Mouse (Mus musculus) MEL (cell line): ENCODE measurements around the gene Echs1. TPM values are rescaled to one million over a fixed set of nuclear protein-coding genes. Genes with fewer than 3 reads are reported as not detected.

Experiments
- DNase-seq: peaks from one replicate; pipeline ENCODE4 v3.0.0; 2011; ENCODE audit warnings: low read depth, low spot score
- H3K27ac ChIP-seq: 2 replicates; pipeline ENCODE4 v1.5.1; 2012; ENCODE audit warnings: low read depth, mild to moderate bottlenecking, control low read depth, low read length, moderate library complexity; ENCODE audit not compliant: control insufficient read depth
- H3K27me3 ChIP-seq, 2 experiments: fragments of 150-350 bp in 1 of 2; sonication (generic) in 1 of 2; 2 replicates each; pipeline ENCODE4 v1.6.1; 2012; ENCODE audit warnings: low read length in 2 of 2, mild to moderate bottlenecking in 2 of 2, improper control_type of control experiment in 1 of 2, moderate library complexity in 1 of 2; ENCODE audit not compliant: insufficient read depth in 2 of 2, control insufficient read depth in 1 of 2
- H3K36me3 ChIP-seq, 2 experiments: 2 replicates each; pipeline ENCODE4 v1.6.1; 2012 to 2014; ENCODE audit warnings: low read length in 2 of 2, improper control_type of control experiment in 1 of 2, inconsistent platforms in 1 of 2, mild to moderate bottlenecking in 1 of 2; ENCODE audit not compliant: insufficient read depth in 2 of 2, control insufficient read depth in 1 of 2
- H3K4me1 ChIP-seq, 2 experiments: fragments of 150-350 bp in 1 of 2; sonication (generic) in 1 of 2; 2 replicates each; pipeline ENCODE4 v1.6.1; 2012; ENCODE audit warnings: low read length in 2 of 2, improper control_type of control experiment in 1 of 2, mild to moderate bottlenecking in 1 of 2; ENCODE audit not compliant: insufficient read depth in 2 of 2, control insufficient read depth in 1 of 2
- H3K4me3 ChIP-seq, 2 experiments: fragments of 150-350 bp in 1 of 2; sonication (generic) in 1 of 2; 2 replicates each; pipeline ENCODE4 v1.5.1; 2012; ENCODE audit warnings: low read depth in 2 of 2, low read length in 2 of 2, mild to moderate bottlenecking in 2 of 2, moderate library complexity in 2 of 2, control low read depth in 1 of 2, improper control_type of control experiment in 1 of 2; ENCODE audit not compliant: control insufficient read depth in 1 of 2, insufficient read depth in 1 of 2
- H3K79me2 ChIP-seq: 2 replicates; pipeline ENCODE4 v1.6.1; 2012; ENCODE audit warnings: mild to moderate bottlenecking, low read length, moderate library complexity; ENCODE audit not compliant: control insufficient read depth, poor library complexity, insufficient read depth
- H3K9ac ChIP-seq: 2 replicates; pipeline ENCODE4 v1.6.1; 2012; ENCODE audit warnings: low read depth, mild to moderate bottlenecking, control low read depth, low read length, moderate library complexity; ENCODE audit not compliant: control insufficient read depth, poor library complexity, severe bottlenecking
- H3K9me3 ChIP-seq: fragments of 150-350 bp; sonication (generic); replicated peaks from 2 replicates; pipeline ENCODE4 v1.6.1; 2012; ENCODE audit warnings: mild to moderate bottlenecking, low read length, improper control_type of control experiment, moderate library complexity; ENCODE audit not compliant: insufficient read depth
- BHLHE40 ChIP-seq: IDR thresholded peaks from 2 replicates; pipeline ENCODE4 v1.6.1; 2012; ENCODE audit warnings: low read depth, mild to moderate bottlenecking, inconsistent platforms, low read length, improper control_type of control experiment, borderline replicate concordance
- CHD1 ChIP-seq: IDR thresholded peaks from 2 replicates; pipeline ENCODE4 v1.6.1; 2012; ENCODE audit warnings: low read depth, mild to moderate bottlenecking, inconsistent platforms, low read length, improper control_type of control experiment
- E2F4 ChIP-seq: IDR thresholded peaks from 2 replicates; pipeline ENCODE4 v1.6.1; 2011; ENCODE audit warnings: low read depth, low read length, improper control_type of control experiment, borderline replicate concordance
- EP300 ChIP-seq, 2 experiments: IDR thresholded peaks; 2 replicates each; pipeline ENCODE4 v1.6.1; 2011; ENCODE audit warnings: improper control_type of control experiment in 2 of 2, low read length in 2 of 2, low read depth in 1 of 2, mild to moderate bottlenecking in 1 of 2
- MAFK ChIP-seq: IDR thresholded peaks from 2 replicates; pipeline ENCODE4 v1.6.1; 2011; ENCODE audit warnings: low read depth, mild to moderate bottlenecking, low read length, improper control_type of control experiment, borderline replicate concordance
- MAX ChIP-seq: IDR thresholded peaks from 2 replicates; pipeline ENCODE4 v1.6.1; 2011; ENCODE audit warnings: low read length, improper control_type of control experiment
- MXI1 ChIP-seq: IDR thresholded peaks from 2 replicates; pipeline ENCODE4 v1.6.1; 2011; ENCODE audit warnings: mild to moderate bottlenecking, low read depth, low read length, improper control_type of control experiment
- MYB ChIP-seq: IDR thresholded peaks from 2 replicates; pipeline ENCODE4 v1.6.1; 2011; ENCODE audit warnings: mild to moderate bottlenecking, low read depth, low read length, improper control_type of control experiment
- NRF1 ChIP-seq: IDR thresholded peaks from 2 replicates; pipeline ENCODE4 v1.6.1; 2014; ENCODE audit warnings: low read depth, mild to moderate bottlenecking, inconsistent platforms, low read length, improper control_type of control experiment, moderate library complexity; ENCODE audit not compliant: poor library complexity, insufficient read depth, severe bottlenecking
- POLR2A ChIP-seq, 2 experiments: IDR thresholded peaks; 2 replicates each; pipeline ENCODE4 v1.6.1; 2011 to 2012; ENCODE audit warnings: low read length in 2 of 2, mild to moderate bottlenecking in 2 of 2, control low read depth in 1 of 2, improper control_type of control experiment in 1 of 2, low read depth in 1 of 2, moderate library complexity in 1 of 2; ENCODE audit not compliant: control insufficient read depth in 1 of 2, insufficient read depth in 1 of 2, poor library complexity in 1 of 2
- POLR2AphosphoS5 ChIP-seq: IDR thresholded peaks from 2 replicates; pipeline ENCODE4 v1.6.1; 2012; ENCODE audit warnings: low read depth, borderline replicate concordance, mild to moderate bottlenecking, inconsistent platforms, low read length, moderate library complexity, mixed read lengths
- RAD21 ChIP-seq: IDR thresholded peaks from 2 replicates; pipeline ENCODE4 v1.6.1; 2011; ENCODE audit warnings: mild to moderate bottlenecking, low read depth, low read length, improper control_type of control experiment
- TAL1 ChIP-seq: IDR thresholded peaks from 2 replicates; pipeline ENCODE4 v1.6.1; 2012; ENCODE audit warnings: mild to moderate bottlenecking, inconsistent platforms, low read length, moderate library complexity, mixed read lengths
- TCF12 ChIP-seq: IDR thresholded peaks from 2 replicates; pipeline ENCODE4 v1.6.1; 2014; ENCODE audit warnings: low read depth, mild to moderate bottlenecking, inconsistent platforms, low read length, improper control_type of control experiment, moderate library complexity
- USF2 ChIP-seq, 2 experiments: IDR thresholded peaks; 2 replicates each; pipeline ENCODE4 v1.6.1; 2011 to 2012; ENCODE audit warnings: improper control_type of control experiment in 2 of 2, low read length in 2 of 2, borderline replicate concordance in 1 of 2, inconsistent platforms in 1 of 2, low read depth in 1 of 2, mild to moderate bottlenecking in 1 of 2; ENCODE audit not compliant: insufficient read depth in 1 of 2
- ZC3H11A ChIP-seq: IDR thresholded peaks from 2 replicates; pipeline ENCODE4 v1.6.1; 2012; ENCODE audit warnings: low read depth, mild to moderate bottlenecking, inconsistent platforms, low read length, improper control_type of control experiment
- ZKSCAN1 ChIP-seq: IDR thresholded peaks from 2 replicates; pipeline ENCODE4 v1.6.1; 2012; ENCODE audit warnings: low read depth, mild to moderate bottlenecking, inconsistent platforms, low read length, improper control_type of control experiment, moderate library complexity
- ZNF384 ChIP-seq: IDR thresholded peaks from 2 replicates; pipeline ENCODE4 v1.6.1; 2012; ENCODE audit warnings: low read depth, mild to moderate bottlenecking, inconsistent platforms, low read length, improper control_type of control experiment
- polyA plus RNA-seq, 2 experiments: library from polyadenylated mRNA; stranded (reverse) in 1 of 2; unstranded in 1 of 2; fragments of >175 nt in 1 of 2; fragments of >200 nt in 1 of 2; gene quantifications; 2 replicates each; pipeline versions ENCODE4 v1.2.1 to v1.2.4; 2012; ENCODE audit warnings: low replicate concordance in 2 of 2, low read depth in 1 of 2; ENCODE audit not compliant: insufficient read length in 2 of 2, insufficient read depth in 1 of 2, missing spikeins in 1 of 2
- total RNA-seq: library from RNA; depleted of rRNA; stranded (reverse); fragments of 300-350 nt; gene quantifications from 2 replicates; pipeline ENCODE4 v1.2.3, GENCODE M21; 2012

Gene Echs1
- total and polyA plus RNA-seq, 3 experiments = 22.8 to 47.7 TPM; not detected in 1

DNA sequence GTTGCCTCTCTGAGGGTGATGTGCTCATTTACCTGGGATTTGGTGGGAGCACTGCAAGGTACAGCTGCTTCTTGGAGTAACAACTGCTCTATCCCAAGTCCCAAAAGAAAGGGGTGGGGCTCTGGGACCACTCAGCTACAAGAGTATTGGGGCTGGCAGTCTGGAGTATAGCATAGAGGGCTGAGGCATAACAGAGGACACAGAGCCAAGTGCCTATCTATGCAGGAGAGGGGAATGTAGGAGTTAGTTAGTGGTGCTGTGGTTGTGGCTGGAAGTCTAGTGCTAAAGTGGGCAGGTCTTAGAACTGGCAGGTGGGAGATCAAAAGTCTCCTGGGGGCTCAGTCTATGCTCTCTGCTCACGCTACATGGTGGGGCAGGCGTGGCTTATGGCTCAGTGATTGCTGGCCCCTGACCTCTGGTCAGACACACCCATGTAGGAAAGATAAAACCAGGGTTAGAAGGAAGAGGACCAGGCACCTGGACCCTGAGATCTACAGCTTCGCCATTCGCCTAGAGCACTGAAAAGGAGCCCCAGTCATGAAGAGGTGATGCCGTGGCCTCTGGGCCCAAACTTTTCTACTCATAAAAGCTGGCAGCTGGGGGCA is 23.2 kb downstream of the Echs1 start, which contains the start of gene Prap1:
Gene Prap1 (plus strand): TSS at position 472 of the 605 bp plus-strand sequence.
- Histone ChIP-seq H3K4me3 (no peak within 1 kb of the TSS), H3K27me3 (no peaks in the 10 kb centered on the region), H3K36me3 (no peaks in the 10 kb centered on the region), H3K4me1 (peaks cover 0 to under 1% of the 10 kb centered on the region in 2 experiments; a peak in 2 of 4 replicates)
- TF ChIP-seq RAD21 (no peak), POLR2AphosphoS5 (no peak), BHLHE40 (no peak), ZC3H11A (no peak), EP300 (IDR thresholded peaks at IDR 0.05; ENCODE audit: low read depth in 1 of 2, low read length in 2 of 2) (no peak), TCF12 (no peak), CHD1 (no peak), USF2 (IDR thresholded peaks at IDR 0.05; ENCODE audit: borderline replicate concordance in 1 of 2, insufficient read depth in 1 of 2, low read depth in 1 of 2, low read length in 2 of 2) (no peak)
- TF ChIP-seq, all 39 proteins: peak for 0
- no peaks in the 10 kb centered on the region for H3K9me3 ChIP-seq
- no peak within 1 kb of the TSS for H3K27ac ChIP-seq
- no peak for DNase-seq
- H3K79me2 ChIP-seq = no peaks in the 10 kb centered on the region
- H3K9ac ChIP-seq = no peak within 1 kb of the TSS

GRCm38 (mm10) chr7:140090601-140091000 is 25.7 kb downstream of the Echs1 start:
- Histone ChIP-seq H3K79me2 (no peaks in the 10 kb centered on the region), H3K9me3 (no peaks in the 10 kb centered on the region), H3K27ac (no peak overlapping the region), H3K4me1 (no peaks in the 10 kb centered on the region), H3K9ac (no peak overlapping the region), H3K27me3 (0 out of 4 replicates have a peak, but pooled peaks cover 0 to 1% of the 10 kb centered on the region in 2 experiments), H3K4me3 (no peak overlapping the region), H3K36me3 (no peaks in the 10 kb centered on the region)
- DNase-seq = no peak
- TF ChIP-seq MAFK (no peak), TAL1 (no peak), POLR2AphosphoS5 (no peak), ZNF384 (no peak), POLR2A (IDR thresholded peaks at IDR 0.05; ENCODE audit: control insufficient read depth in 1 of 2, insufficient read depth in 1 of 2, low read depth in 1 of 2, low read length in 2 of 2, poor library complexity in 1 of 2) (no peak), MYB (no peak), ZKSCAN1 (no peak), TCF12 (no peak), MXI1 (no peak), E2F4 (no peak), ZC3H11A (no peak), NRF1 (no peak), MAX (no peak)
